Mouse (Mus musculus) hindbrain, embryonic 16.5 days (tissue): ENCODE results near the gene Smg6. TPM values are rescaled to one million over a fixed set of nuclear protein-coding genes. Genes with fewer than 3 reads are reported as not detected.

ENCODE experiments used
- ATAC-seq: fragments of 200-750 bp; cut with Nextera tagmentation; 2 replicates; pipeline ENCODE4 v1.8.0; 2017; ENCODE audit warnings: moderate TSS enrichment, moderate library complexity
- H3K27ac ChIP-seq: fragments of 300-500 bp; sonication (generic); 2 replicates; pipeline ENCODE4 v1.5.1; 2014; ENCODE audit warnings: low read depth, mild to moderate bottlenecking, control low read depth, low read length, moderate library complexity
- H3K27me3 ChIP-seq: fragments of 300-500 bp; sonication (generic); replicated peaks from 2 replicates; pipeline ENCODE4 v1.6.1; 2014; ENCODE audit warnings: low read length; ENCODE audit not compliant: control insufficient read depth, insufficient read depth
- H3K36me3 ChIP-seq: fragments of 300-500 bp; sonication (generic); 2 replicates; pipeline ENCODE4 v1.6.1; 2014; ENCODE audit warnings: mild to moderate bottlenecking, low read length, moderate library complexity, mixed read lengths; ENCODE audit not compliant: control insufficient read depth, insufficient read depth
- H3K4me1 ChIP-seq: fragments of 300-500 bp; sonication (generic); 2 replicates; pipeline ENCODE4 v1.6.1; 2014; ENCODE audit warnings: low read depth, low read length; ENCODE audit not compliant: control insufficient read depth, insufficient read depth
- H3K4me2 ChIP-seq: fragments of 300-500 bp; sonication (generic); 2 replicates; pipeline ENCODE4 v1.6.1; 2014; ENCODE audit warnings: mild to moderate bottlenecking, low read length, control low read depth, moderate library complexity
- H3K4me3 ChIP-seq: fragments of 300-500 bp; sonication (generic); 2 replicates; pipeline ENCODE4 v1.5.1; 2014; ENCODE audit warnings: mild to moderate bottlenecking, low read length, control low read depth, moderate library complexity
- H3K9ac ChIP-seq: fragments of 300-500 bp; sonication (generic); 2 replicates; pipeline ENCODE4 v1.6.1; 2014; ENCODE audit warnings: low read depth, mild to moderate bottlenecking, control low read depth, low read length, moderate library complexity
- H3K9me3 ChIP-seq: fragments of 300-500 bp; sonication (generic); 2 replicates; pipeline ENCODE4 v1.6.1; 2014; ENCODE audit warnings: mild to moderate bottlenecking, low read length, moderate library complexity; ENCODE audit not compliant: control insufficient read depth
- WGBS: fragments of 180-500 bp; shearing (Covaris S2); extraction: QIAGEN DNeasy Blood & Tissue Kit; methylation state at CpG from one replicate; pipeline ENCODE4 v1.1.7; 2014; 5-methylcytosine and 5-hydroxymethylcytosine counted together
- polyA plus RNA-seq: library from polyadenylated mRNA; unstranded; fragments of >200 nt; fragmentation: Nextera tagmentation; extraction: Ambion mirVana; gene quantifications from 2 replicates; pipeline ENCODE4 v1.2.1, GENCODE M21; 2015

Smg6 gene
- polyA plus RNA-seq, 1 experiment from 2014 or later, result 11.6 TPM

DNA sequence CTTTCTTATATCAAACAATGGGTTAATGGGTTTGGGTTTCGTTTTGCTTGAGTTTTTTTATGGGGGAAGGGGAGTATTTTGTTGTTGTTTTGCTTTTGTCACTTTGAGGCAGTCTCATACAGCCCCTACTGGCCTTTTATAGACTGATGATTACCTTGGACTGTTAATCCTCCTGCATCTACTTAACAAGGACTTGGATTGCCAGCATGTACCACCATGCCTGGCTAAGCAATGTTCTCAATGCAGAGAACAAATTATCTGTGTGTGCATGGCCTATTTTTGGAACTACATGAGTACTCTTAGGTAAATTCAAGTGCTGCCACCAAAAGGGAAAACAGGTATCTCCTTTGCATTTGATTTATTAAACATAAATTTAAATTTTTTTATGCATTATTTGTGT is 157.4 kb downstream of the Smg6 start:
- no peak for ATAC-seq
- no peak overlapping the region for H3K27ac ChIP-seq
- no peaks in the 10 kb centered on the region for H3K27me3 ChIP-seq
- no peak overlapping the region for H3K4me2 ChIP-seq
- WGBS, result 82% methylated on average over 1 of the region's 1 CpGs
- no peak overlapping the region for H3K4me3 ChIP-seq
- peaks cover 2% of the 10 kb centered on the region; the same call in 1 of the 2 replicates for H3K4me1 ChIP-seq
- H3K9ac ChIP-seq, result no peak overlapping the region
- H3K36me3 ChIP-seq, result no peaks in the 10 kb centered on the region
- H3K9me3 ChIP-seq, result no peaks in the 10 kb centered on the region

DNA sequence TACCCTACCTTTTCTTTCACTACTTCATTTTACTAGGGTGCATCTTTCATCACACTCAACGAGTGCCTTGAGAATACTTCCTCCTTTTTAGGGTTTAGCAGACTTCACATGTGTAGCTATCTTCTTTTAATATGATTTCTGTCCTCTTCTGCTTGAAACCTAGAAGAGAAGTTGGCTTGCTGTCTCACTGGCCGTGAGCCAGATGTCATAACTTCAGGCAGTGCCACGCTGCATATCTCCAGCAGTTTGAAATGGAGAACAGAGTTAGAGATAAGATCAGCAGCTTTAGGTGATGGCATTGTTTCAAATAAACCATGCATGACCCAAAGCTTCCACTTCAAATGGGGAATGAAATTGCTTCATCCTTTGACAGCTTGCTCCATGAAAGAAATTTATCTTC is 166.5 kb downstream of the Smg6 start:
- 56% methylated on average over 3 of the region's 3 CpGs for WGBS
- Histone ChIP-seq H3K4me1 (peaks cover 2% of the 10 kb centered on the region; the same call in 1 of the 2 replicates), H3K4me3 (no peak overlapping the region), H3K27ac (peak overlapping the region; percentile 20; the same call in 1 of the 2 replicates), H3K4me2 (no peak overlapping the region), H3K9me3 (no peaks in the 10 kb centered on the region), H3K9ac (no peak overlapping the region), H3K36me3 (no peaks in the 10 kb centered on the region), H3K27me3 (no peaks in the 10 kb centered on the region)
- no peak for ATAC-seq

DNA sequence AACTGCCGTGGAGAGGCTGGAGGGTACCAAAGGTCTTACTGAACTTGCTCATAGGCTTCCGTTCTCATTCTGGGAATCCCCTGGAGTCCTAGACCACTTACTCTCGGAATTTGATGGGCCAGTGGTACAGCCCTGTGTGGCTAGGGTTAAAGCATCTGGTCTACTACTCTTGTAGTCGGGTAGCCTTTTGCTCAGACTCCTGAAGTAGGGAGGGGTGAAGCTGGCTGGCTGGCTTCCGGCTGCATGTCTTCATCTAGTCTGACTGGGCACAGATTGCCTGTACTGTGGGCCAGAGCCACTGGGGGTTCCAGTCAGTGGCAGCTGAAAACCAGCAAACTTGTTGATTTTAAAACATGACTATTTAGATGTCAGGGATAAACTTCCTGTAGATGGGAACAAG is 167.0 kb downstream of the Smg6 start:
- ATAC-seq, result no peak
- Histone ChIP-seq H3K9ac (no peak overlapping the region), H3K27ac (no peak overlapping the region), H3K36me3 (peaks cover 2% of the 10 kb centered on the region; the same call in 1 of the 2 replicates), H3K4me2 (no peak overlapping the region), H3K4me3 (no peak overlapping the region), H3K27me3 (no peaks in the 10 kb centered on the region), H3K9me3 (no peaks in the 10 kb centered on the region), H3K4me1 (peaks cover 2% of the 10 kb centered on the region; the same call in 1 of the 2 replicates)
- 50% methylated on average over 5 of the region's 5 CpGs for WGBS

DNA sequence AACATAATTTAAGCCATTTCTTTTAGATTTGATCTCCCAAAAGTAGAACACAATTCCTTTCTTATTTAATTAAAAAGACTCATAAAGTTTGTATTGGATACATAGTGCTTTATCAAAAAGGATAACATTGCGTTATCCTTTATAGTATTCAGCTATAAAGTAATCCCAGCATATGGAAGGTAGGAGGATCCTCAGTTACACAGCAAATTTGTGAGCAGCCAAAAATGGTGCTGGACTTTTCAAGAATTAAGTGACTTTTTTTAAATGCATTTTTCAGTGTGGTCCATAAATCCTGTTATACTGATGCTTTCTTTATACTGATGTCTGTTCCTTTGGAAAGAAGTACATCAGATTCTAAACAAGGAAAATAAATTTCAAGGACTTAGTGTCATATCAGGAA is 169.1 kb downstream of the Smg6 start:
- Histone ChIP-seq H3K4me1 (peaks cover 2% of the 10 kb centered on the region; the same call in 1 of the 2 replicates), H3K9me3 (no peaks in the 10 kb centered on the region), H3K27me3 (no peaks in the 10 kb centered on the region), H3K27ac (no peak overlapping the region), H3K4me2 (no peak overlapping the region), H3K36me3 (peaks cover 4% of the 10 kb centered on the region; the same call in 1 of the 2 replicates), H3K9ac (no peak overlapping the region), H3K4me3 (no peak overlapping the region)
- WGBS, result 93% methylated on average over 1 of the region's 1 CpGs
- ATAC-seq, result no peak

DNA sequence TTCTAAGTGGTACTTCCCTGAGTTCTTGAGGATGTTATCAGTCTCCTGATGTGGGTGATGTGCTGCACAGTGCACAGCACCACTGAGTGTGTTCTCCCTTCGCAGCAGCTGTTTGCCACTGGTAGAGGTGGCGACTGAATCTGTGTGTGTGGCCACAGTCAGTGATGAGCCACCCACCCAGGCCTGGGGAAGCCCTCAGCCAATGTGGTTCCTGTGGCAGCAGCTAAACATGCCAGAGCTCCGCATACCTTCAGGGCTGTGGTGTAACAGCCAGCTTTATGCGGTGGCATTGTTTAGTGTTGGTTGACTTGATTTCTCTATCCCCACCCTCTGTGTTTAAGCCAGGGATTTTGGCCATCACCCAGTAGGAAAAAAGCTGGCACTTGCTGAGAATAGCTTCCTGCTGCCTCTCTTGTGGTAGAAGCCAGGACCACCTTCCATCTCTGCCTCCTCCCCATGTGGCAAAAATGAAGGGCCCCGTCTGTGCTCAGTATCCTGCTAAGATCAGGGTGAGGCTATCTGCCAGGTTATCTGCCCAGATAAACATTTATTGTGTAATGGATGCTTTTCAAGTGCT is 177.2 kb downstream of the Smg6 start:
- H3K27me3 ChIP-seq, result no peaks in the 10 kb centered on the region
- no peak overlapping the region for H3K4me3 ChIP-seq
- no peak overlapping the region for H3K9ac ChIP-seq
- no peaks in the 10 kb centered on the region for H3K9me3 ChIP-seq
- ATAC-seq, result no peak
- H3K36me3 ChIP-seq, result 0 out of 2 replicates have a peak, but pooled peaks cover under 1% of the 10 kb centered on the region
- 65% methylated on average over 5 of the region's 5 CpGs for WGBS
- peaks cover 4% of the 10 kb centered on the region; the same call in 1 of the 2 replicates for H3K4me1 ChIP-seq
- no peak overlapping the region for H3K27ac ChIP-seq
- no peak overlapping the region for H3K4me2 ChIP-seq

DNA sequence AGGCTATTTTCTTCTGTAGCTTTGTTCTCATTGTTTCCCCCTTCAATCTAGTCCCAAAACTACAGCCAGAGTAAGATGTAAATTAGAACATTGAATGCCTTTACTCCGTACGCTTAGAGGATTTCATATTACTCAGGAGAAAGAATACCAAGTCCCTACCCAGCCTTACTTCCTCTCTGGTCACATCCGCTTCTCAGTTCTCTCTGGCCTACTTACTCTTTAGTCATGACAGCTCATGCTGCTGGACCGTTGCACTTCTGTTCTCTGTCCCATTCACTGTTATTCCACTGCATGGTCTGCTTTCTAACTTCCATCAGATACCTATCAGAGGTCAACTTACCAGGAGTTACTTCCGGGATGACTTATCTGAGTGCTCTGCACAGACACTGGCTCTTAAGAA is 181.0 kb downstream of the Smg6 start:
- H3K4me3 ChIP-seq, result no peak overlapping the region
- H3K27me3 ChIP-seq, result no peaks in the 10 kb centered on the region
- no peaks in the 10 kb centered on the region for H3K9me3 ChIP-seq
- peaks cover 4% of the 10 kb centered on the region; the same call in 1 of the 2 replicates for H3K4me1 ChIP-seq
- H3K4me2 ChIP-seq, result no peak overlapping the region
- no peak overlapping the region for H3K9ac ChIP-seq
- WGBS, result 77% methylated on average over 5 of the region's 5 CpGs
- no peak for ATAC-seq
- no peaks in the 10 kb centered on the region for H3K36me3 ChIP-seq
- H3K27ac ChIP-seq, result no peak overlapping the region

DNA sequence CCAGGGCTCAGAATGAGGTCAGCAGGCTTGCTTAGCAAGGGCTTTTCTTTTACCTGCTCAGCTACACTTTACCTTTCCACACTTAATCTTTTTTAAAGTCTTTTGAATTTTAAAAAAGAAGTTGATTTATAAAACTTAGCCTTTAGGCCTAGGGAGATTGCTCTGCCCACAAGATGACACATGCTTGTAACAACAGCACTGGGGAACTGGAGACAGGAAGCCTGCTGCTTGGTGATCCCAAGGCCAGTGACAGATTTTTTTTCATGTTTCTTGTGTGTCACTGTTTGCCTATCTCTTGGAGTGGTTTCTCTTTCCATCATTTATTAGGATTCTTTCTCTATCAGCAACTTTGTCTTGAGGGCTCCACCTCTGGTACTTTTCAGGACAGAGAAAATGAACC is 183.3 kb downstream of the Smg6 start:
- no peaks in the 10 kb centered on the region for H3K36me3 ChIP-seq
- H3K4me3 ChIP-seq, result no peak overlapping the region
- no peaks in the 10 kb centered on the region for H3K4me1 ChIP-seq
- H3K27me3 ChIP-seq, result no peaks in the 10 kb centered on the region
- ATAC-seq, result no peak
- H3K27ac ChIP-seq, result no peak overlapping the region
- H3K4me2 ChIP-seq, result no peak overlapping the region
- H3K9me3 ChIP-seq, result no peaks in the 10 kb centered on the region
- H3K9ac ChIP-seq, result no peak overlapping the region

DNA sequence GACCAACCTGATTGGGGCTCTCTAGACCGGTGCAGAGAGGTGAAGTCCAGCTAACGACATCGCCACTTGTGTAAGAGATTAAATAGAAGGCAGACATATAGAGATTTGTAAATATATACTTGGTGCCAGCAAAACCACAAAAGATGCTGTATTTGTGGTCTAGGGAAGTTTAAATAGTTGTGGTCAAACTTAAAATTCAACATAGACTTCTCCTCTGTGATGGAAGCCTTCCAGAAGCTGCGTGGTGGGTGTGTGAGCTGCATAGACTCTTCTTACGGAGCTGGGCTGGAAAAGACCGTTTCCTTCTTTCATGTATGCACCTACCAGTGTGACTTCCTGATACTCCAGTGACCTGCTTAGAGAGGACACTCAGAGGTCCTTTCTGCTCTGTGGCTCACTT is 190.8 kb downstream of the Smg6 start:
- Histone ChIP-seq H3K27ac (no peak overlapping the region), H3K4me2 (no peak overlapping the region), H3K27me3 (no peaks in the 10 kb centered on the region), H3K36me3 (no peaks in the 10 kb centered on the region), H3K9ac (no peak overlapping the region), H3K4me1 (no peaks in the 10 kb centered on the region), H3K4me3 (no peak overlapping the region), H3K9me3 (no peaks in the 10 kb centered on the region)
- ATAC-seq, result no peak
- 89% methylated on average over 6 of the region's 6 CpGs for WGBS

DNA sequence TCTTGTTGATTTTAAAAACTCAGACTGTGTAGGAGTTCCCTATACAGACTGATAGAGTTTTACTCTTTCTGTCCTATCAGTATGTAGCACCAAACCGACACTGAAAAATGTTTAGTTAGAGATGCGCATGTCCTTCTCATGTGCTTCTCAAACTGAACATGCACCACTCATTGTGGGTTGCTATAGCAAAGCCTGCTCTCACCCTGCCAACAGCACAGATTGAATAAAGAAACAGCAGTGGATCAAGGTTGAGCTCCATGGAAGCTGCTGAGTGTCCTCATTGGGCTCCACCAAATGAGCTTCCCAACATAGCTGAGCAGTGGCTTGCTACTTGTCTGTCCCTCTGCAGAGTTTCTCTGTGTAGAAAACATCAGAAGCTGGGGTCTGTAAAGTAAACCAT is 192.5 kb downstream of the Smg6 start:
- Histone ChIP-seq H3K4me2 (no peak overlapping the region), H3K4me1 (no peaks in the 10 kb centered on the region), H3K9me3 (no peaks in the 10 kb centered on the region), H3K9ac (no peak overlapping the region), H3K36me3 (no peaks in the 10 kb centered on the region), H3K27ac (no peak overlapping the region), H3K27me3 (no peaks in the 10 kb centered on the region), H3K4me3 (no peak overlapping the region)
- no peak for ATAC-seq
- 95% methylated on average over 2 of the region's 2 CpGs for WGBS

DNA sequence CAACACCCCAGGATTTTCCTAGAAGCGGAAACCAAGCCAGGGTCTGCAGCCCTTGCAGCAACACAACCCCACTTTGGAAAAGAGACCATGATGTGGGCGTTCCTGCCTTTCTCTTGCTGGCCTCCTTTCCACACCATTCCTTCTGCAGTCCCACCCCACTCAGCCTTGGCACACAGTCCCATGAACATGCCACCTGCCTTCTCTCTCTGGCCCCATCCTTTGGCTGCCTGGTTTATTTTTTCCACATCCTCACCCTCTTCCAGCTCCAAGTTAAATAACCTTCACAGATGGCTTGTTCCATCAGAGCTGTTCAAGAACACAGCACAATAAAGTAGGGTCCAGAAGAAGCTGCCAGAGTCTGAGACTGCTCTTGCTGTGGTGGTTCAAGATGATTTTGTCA is 193.7 kb downstream of the Smg6 start:
- no peak overlapping the region for H3K4me3 ChIP-seq
- H3K36me3 ChIP-seq, result no peaks in the 10 kb centered on the region
- no peaks in the 10 kb centered on the region for H3K27me3 ChIP-seq
- 89% methylated on average over 2 of the region's 2 CpGs for WGBS
- no peaks in the 10 kb centered on the region for H3K9me3 ChIP-seq
- H3K4me1 ChIP-seq, result no peaks in the 10 kb centered on the region
- H3K27ac ChIP-seq, result no peak overlapping the region
- no peak overlapping the region for H3K9ac ChIP-seq
- no peak for ATAC-seq
- no peak overlapping the region for H3K4me2 ChIP-seq
